Mouse (Mus musculus): ENCODE data around the gene Abcg3. TPM values are rescaled to one million over a fixed set of nuclear protein-coding genes. Genes with fewer than 3 reads are reported as not detected.

The Abcg3 gene
- polyA plus RNA-seq (2017; shearing (Covaris generic)) = 34.4 TPM

DNA sequence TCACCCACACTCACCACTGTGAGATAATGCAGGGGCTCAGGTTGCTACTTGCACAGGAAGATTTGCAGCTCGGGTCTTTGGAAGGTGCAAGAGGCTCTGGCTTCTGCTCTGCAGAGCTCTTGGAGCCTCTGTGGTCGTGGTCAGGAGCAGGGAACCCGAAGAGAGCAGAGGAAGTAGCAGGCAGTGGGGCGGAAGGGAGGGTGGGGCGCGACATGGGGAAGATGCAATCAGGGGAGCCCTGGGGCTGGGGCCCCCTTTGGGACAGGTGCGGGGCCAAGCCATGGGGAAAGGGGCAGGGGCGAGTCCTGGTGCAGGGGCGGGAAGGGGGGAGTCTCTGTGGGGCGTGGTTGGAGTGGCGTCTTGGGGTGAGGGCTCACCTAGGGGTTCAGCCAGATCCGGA is at the start of gene Abcg3:
Gene Abcg3 (minus strand): TSS at position 184 of the 400 bp plus-strand sequence.

Other genes starting within 250 kb of the Abcg3 start
- 12.8 TPM for gene Zfp951, start 122.6 kb downstream of the Abcg3 start, polyA plus RNA-seq (2017; shearing (Covaris generic))
- gene Gbp9, start 156.8 kb upstream of the Abcg3 start, polyA plus RNA-seq (2017; shearing (Covaris generic)) = 183 TPM
- gene Gbp8, start 156.8 kb upstream of the Abcg3 start, polyA plus RNA-seq (2017; shearing (Covaris generic)) = 149 TPM
- 372 TPM for gene Gbp4, start 156.9 kb upstream of the Abcg3 start, polyA plus RNA-seq (2017; shearing (Covaris generic))